Mouse (Mus musculus): ENCODE measurements at regions not wholly inside any gene's neighbourhood (a gene's known extent, or its start where the extent isn't known, plus 50 kb on each side); places are given as distances from the start of the nearest gene placed in this dataset.
"Not testable (repeated sequence)": the region's sequence is repeated elsewhere in the genome, so short reads cannot be mapped to it uniquely, and the experiment has no call there.

- no peak for DNase-seq (ENCODE audit: low spot score in 2 of 2)
- intact Hi-C loops (cut with DNase I): loop anchor here (10.0 kb wide), 1 partner anchor 79 kb away; no protein-coding TSS in a partner anchor
Measured at GRCm38 (mm10) chr3:91263540-91263939, 172.9 kb upstream of the 9130204L05Rik start.

GRCm38 (mm10) chr3:91254926-91255325 lies 164.3 kb upstream of the 9130204L05Rik start:
- intact Hi-C loops (cut with DNase I); DNase-seq (ENCODE audit: low spot score in 2 of 2): not testable (repeated sequence)

GRCm38 (mm10) chr3:91223157-91223556 lies 132.6 kb upstream of the 9130204L05Rik start:
- intact Hi-C loops (cut with DNase I): no loop called here
- no peak for DNase-seq (ENCODE audit: low spot score in 2 of 2)

GRCm38 (mm10) chr3:91213280-91213679 lies 122.7 kb upstream of the 9130204L05Rik start:
- no peak for DNase-seq (ENCODE audit: low spot score in 2 of 2)
- intact Hi-C loops (cut with DNase I): no loop called here
